Mouse (Mus musculus) common myeloid progenitor, adult 5-6 weeks (primary cell): ENCODE measurements at regions not wholly inside any gene's neighbourhood (a gene's known extent, or its start where the extent isn't known, plus 50 kb on each side); places are given as distances from the start of the nearest gene placed in this dataset.
"Not testable (repeated sequence)": the region's sequence is repeated elsewhere in the genome, so short reads cannot be mapped to it uniquely, and the experiment has no call there.

Experiments
- ATAC-seq: replicated peaks from 2 replicates; pipeline ENCODE4 v1.8.0; 2016; ENCODE audit warnings: low read depth, mild to moderate bottlenecking, moderate TSS enrichment, inconsistent platforms; ENCODE audit not compliant: poor library complexity, severe bottlenecking

DNA sequence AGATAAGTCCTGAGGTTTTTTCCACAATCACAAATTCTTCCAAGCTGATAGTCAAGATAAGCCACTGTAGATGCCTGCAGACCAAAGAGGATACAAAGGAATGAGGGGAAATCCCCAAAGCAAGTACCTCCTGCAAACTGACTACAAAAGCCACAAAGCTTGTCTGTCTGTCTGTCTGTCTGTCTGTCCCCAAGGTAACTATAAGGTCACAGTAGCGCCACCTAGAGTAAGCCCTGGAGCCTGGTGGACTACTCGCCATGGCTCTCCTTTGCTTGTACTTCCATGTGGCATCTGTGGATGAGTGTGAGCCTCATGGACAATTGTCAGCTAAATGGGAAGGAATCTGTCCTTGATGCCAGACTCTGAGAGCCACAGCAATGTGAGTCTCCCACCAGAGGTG is 249.8 kb downstream of the Diras2 start:
- no peak for ATAC-seq

DNA sequence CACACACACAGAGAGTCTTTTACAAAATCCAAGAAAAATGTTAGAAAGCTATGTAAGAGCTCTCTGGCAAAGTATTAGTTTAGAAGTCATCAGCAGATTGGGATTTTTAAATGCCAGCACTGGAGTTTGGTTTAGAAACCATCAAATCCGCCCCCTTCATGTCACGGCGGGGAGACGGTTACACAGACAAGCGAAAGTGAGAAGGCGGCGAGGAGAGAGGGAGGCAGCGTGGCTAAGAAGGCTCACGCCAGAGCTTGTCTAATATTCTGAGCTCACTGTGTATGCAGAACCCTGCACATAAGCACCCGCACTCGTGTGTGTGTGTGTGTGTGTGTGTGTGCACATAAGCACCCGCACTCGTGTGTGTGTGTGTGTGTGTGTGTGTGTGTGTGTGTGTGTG is 248.6 kb downstream of the Diras2 start:
- no peak for ATAC-seq

DNA sequence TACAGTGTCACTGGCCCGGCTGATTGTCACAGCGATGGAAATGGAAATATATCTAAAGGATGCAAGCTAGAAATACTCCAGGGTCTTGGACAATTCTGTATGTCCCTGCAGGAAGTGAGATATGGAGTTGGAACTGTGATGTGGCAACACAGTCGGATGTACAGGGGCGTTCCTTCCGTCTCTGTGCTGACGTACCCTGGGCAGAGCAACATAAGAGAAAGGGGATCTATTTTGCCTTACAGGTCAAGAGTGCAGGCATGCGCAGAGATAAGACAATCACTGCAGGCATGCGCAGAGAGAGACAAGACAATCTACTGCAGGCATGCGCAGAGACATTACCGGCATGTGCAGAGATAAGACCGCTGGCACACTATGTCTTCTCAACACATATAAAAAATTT is 247.6 kb downstream of the Diras2 start:
- peak; percentile 94 for ATAC-seq

- no peak for ATAC-seq
These were observed 246.9 kb downstream of the Diras2 start for GRCm38 (mm10) chr13:52284026-52284801.

GRCm38 (mm10) chr13:52288400-52288799 is 242.7 kb downstream of the Diras2 start:
- ATAC-seq = no peak

GRCm38 (mm10) chr13:52295847-52296246 is 235.2 kb downstream of the Diras2 start:
- ATAC-seq = no peak

- ATAC-seq = peak; percentile 42; the same call in 1 of the 2 replicates
These were observed 234.4 kb downstream of the Diras2 start for GRCm38 (mm10) chr13:52296541-52297276.

- no peak for ATAC-seq
These were observed 233.8 kb downstream of the Diras2 start for GRCm38 (mm10) chr13:52297277-52297623.

DNA sequence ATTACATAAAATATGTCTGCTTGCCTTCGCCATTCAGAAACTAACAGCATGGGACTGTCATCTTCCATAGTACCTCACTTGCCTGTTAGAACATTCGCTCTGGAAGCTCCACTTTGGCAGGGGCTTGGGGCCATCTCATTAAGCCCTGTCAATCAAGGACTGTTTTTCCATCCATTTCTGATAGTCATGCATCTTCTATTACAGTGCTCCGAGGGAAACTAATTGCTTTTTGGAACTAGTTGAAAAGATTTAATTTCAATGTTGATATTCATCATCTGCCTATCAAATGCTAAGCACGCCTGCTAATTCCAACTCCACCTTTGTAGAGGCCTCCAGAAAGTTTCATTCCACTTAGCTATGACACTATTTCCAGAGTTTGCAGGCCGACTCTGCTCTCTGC is 232.7 kb downstream of the Diras2 start:
- no peak for ATAC-seq

GRCm38 (mm10) chr13:52305328-52305727 is 225.8 kb downstream of the Diras2 start:
- not testable (repeated sequence) for ATAC-seq

DNA sequence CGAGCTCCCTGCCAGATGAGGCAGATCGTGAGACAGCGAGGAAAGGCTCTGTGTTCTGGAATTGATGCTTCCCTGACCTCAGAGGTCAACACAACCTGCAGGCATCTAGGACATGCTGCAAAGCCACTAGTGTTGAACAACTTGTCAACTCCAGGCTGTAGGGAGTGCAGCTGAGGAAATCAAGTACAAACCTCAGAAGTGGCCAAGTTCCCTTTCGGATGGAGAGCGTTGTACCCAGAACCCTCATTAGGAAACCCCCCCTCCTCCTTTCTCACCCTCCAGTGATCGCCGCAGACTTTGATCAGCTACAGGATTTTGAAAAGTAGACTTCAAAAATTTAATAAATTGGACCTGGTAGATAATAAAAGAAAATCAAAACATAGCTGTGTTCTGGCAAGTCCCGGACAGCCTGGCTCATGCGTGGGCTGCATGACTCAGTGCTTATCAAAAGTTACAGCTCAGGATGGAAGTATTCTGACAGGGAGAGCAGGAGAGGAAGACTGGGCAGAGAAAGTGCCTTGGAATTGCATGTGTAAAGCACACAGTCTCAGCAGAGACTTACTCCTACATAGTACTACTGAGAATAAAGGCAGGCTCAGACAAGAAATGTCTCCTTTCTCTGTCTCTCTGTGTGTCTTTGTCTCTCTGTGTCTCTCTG is 224.2 kb downstream of the Diras2 start:
- ATAC-seq = peak; percentile 78

DNA sequence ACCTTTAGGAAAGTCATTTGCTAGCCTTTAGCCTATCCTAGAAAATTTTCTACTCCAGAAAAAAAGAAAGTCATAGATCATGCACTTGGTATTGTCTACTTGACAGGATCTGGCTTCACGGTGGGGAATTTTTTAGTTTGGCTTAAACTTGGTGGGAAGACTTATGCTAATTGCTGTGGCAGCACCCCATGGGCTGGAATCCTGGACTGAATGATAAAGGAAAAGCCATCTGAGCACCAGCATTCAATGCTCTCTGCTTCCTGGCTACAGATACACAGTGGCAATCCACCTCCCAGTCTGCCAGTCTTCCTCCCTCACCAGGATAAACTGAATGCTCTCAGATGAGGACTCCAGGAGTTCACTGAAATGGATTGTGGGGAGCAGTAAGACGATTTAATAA is 220.1 kb downstream of the Diras2 start:
- ATAC-seq = no peak

DNA sequence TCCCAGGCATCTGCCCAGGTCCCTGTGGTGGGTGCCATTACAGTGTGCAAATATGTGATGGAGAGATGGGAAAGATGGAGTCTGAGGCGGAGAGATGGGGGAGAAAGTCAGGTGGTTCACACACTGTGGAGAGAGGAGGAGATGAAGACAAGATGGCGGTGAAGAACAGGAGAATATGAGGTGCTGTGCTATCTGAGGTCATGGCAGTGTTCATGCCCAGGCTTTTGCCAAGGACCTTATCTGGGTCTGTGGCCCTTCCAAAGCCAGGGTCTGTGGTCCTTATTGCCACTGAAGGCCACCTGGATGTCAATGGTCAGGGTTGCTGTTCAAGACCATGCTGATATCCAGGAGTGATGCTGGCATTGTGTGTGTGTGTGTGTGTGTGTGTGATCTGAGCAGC is 212.8 kb downstream of the Diras2 start:
- no peak for ATAC-seq

- no peak for ATAC-seq
These were observed 207.4 kb downstream of the Diras2 start for GRCm38 (mm10) chr13:52323691-52324090.

DNA sequence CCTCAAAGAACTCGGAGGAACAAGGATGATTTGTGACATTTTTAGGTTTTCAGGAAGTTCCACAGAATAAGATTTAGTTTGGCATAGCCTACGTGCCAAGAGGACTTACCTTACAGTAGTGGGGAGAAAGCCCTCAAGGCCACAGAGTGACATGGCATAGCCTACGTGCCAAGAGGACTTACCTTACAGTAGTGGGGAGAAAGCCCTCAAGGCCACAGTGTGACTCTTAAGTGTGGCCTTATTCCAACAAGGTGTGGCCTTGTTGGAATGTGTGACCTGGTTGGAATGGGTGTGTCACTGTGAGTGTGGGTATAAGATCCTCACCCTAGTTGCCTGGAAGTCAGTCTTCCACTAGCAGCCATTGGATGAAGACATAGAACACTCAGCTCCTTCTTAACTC is 206.7 kb downstream of the Diras2 start:
- ATAC-seq = not testable (repeated sequence)

DNA sequence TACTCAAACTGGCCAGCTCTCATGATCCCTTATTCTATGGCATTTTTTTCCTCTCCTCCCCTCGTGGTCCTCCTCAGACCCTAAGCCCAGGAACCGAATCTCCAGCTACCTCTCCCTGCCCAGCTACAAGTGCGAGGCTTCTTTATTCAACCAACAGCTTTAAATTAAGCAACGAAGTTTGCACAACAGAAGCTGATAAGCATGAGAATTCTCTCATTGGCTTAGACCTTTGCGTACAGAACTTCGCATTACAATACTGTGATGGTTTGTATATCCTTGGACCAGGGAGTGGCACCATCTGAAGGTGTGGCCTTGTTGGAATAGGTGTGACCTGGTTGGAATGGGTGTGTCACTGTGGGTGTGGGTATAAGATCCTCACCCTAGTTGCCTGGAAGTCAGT is 205.4 kb downstream of the Diras2 start:
- not testable (repeated sequence) for ATAC-seq

GRCm38 (mm10) chr13:52327734-52328133 is 203.3 kb downstream of the Diras2 start:
- ATAC-seq = no peak

DNA sequence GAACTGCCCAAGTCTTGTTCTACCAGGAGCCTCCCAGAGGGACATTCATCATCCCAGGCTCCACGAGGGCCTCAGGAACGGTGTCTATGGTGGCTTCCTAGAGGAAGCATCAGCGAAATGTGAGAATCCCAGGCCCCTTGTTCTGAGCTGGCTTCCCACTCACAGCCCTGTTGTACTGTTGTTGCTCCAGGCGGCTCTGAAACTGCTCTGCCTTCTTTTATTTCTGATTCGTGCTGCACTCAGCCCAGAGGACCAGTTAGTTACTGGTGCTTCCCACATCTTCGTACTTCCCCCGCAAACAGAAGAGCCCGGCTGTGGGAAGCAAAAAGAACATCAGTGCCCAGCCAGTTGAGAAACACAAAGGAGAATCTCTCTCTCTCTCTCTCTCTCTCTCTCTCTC is 202.3 kb downstream of the Diras2 start:
- ATAC-seq = no peak

- ATAC-seq = peak; percentile 62
These were observed 200.0 kb downstream of the Diras2 start for GRCm38 (mm10) chr13:52331068-52331467.

GRCm38 (mm10) chr13:52334962-52335361 is 196.1 kb downstream of the Diras2 start:
- ATAC-seq = peak; percentile 95

- no peak for ATAC-seq
These were observed 193.1 kb downstream of the Diras2 start for GRCm38 (mm10) chr13:52337936-52338335.
